Mouse (Mus musculus): ENCODE measurements at regions not wholly inside any gene's neighbourhood (a gene's known extent, or its start where the extent isn't known, plus 50 kb on each side); places are given as distances from the start of the nearest gene placed in this dataset.

GRCm38 (mm10) chr13:101895161-101895560 lies 127.1 kb upstream of the Pik3r1 start:
- H3K27me3 ChIP-seq (ENCODE audit: insufficient read depth, low read length): no peaks in the 10 kb centered on the region
- H3K4me3 ChIP-seq (replicated peaks; ENCODE audit: low read length): no peak overlapping the region
- H3K9me3 ChIP-seq (ENCODE audit: low read length): no peaks in the 10 kb centered on the region
- H3K4me1 ChIP-seq (replicated peaks; ENCODE audit: low read depth, low read length): no peaks in the 10 kb centered on the region
- TF ChIP-seq CTCF (conservative IDR thresholded peaks at IDR 0.05; ENCODE audit: low read length): no peak
- no peak for TF ChIP-seq NANOG (IDR thresholded peaks at IDR 0.05; ENCODE audit: borderline replicate concordance, low read length)
- TF ChIP-seq POU5F1 (IDR thresholded peaks at IDR 0.05; ENCODE audit: borderline replicate concordance, low read length): no peak
- no peaks in the 10 kb centered on the region for H3K36me3 ChIP-seq (ENCODE audit: insufficient read depth, low read length)

DNA sequence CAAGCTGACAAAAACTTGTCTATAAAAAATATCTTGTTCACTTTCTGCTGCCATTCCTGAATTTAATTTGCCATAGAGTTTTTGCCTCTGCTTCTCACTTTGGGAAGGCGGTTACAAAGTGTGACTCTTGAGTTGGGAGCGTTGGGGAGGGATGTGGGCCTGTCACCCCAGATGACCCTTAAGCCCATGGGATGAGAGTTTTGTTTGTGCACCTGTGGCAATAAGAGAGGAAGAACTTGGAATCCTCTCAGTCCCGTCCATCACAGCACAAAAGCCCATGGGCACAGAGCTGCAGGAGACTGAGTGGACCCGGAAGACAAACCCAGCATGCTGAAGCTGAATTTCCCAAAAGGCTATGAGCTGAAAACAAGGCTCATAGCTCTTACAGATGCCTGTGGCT lies 127.7 kb upstream of the Pik3r1 start:
- TF ChIP-seq CTCF (conservative IDR thresholded peaks at IDR 0.05; ENCODE audit: low read length) (no peak), NANOG (IDR thresholded peaks at IDR 0.05; ENCODE audit: borderline replicate concordance, low read length) (no peak), POU5F1 (IDR thresholded peaks at IDR 0.05; ENCODE audit: borderline replicate concordance, low read length) (no peak)
- H3K9me3 ChIP-seq (ENCODE audit: low read length): no peaks in the 10 kb centered on the region
- H3K4me1 ChIP-seq (replicated peaks; ENCODE audit: low read depth, low read length): no peaks in the 10 kb centered on the region

GRCm38 (mm10) chr13:101896946-101897345 lies 128.9 kb upstream of the Pik3r1 start:
- Histone ChIP-seq H3K36me3 (ENCODE audit: insufficient read depth, low read length) (no peaks in the 10 kb centered on the region), H3K4me1 (replicated peaks; ENCODE audit: low read depth, low read length) (no peaks in the 10 kb centered on the region), H3K27me3 (ENCODE audit: insufficient read depth, low read length) (no peaks in the 10 kb centered on the region), H3K4me3 (replicated peaks; ENCODE audit: low read length) (no peak overlapping the region), H3K9me3 (ENCODE audit: low read length) (no peaks in the 10 kb centered on the region)
- TF ChIP-seq NANOG (IDR thresholded peaks at IDR 0.05; ENCODE audit: borderline replicate concordance, low read length) (no peak), CTCF (conservative IDR thresholded peaks at IDR 0.05; ENCODE audit: low read length) (no peak), POU5F1 (IDR thresholded peaks at IDR 0.05; ENCODE audit: borderline replicate concordance, low read length) (no peak)

More for the DNA sequence above, 127.7 kb upstream of the Pik3r1 start:
- Histone ChIP-seq H3K4me3 (replicated peaks; ENCODE audit: low read length) (no peak overlapping the region), H3K36me3 (ENCODE audit: insufficient read depth, low read length) (no peaks in the 10 kb centered on the region), H3K27me3 (ENCODE audit: insufficient read depth, low read length) (no peaks in the 10 kb centered on the region)

GRCm38 (mm10) chr13:101902213-101902612 lies 134.2 kb upstream of the Pik3r1 start:
- H3K4me1 ChIP-seq (replicated peaks; ENCODE audit: low read depth, low read length): no peaks in the 10 kb centered on the region
- TF ChIP-seq CTCF (conservative IDR thresholded peaks at IDR 0.05; ENCODE audit: low read length) (no peak), NANOG (IDR thresholded peaks at IDR 0.05; ENCODE audit: borderline replicate concordance, low read length) (no peak), POU5F1 (IDR thresholded peaks at IDR 0.05; ENCODE audit: borderline replicate concordance, low read length) (no peak)
- no peaks in the 10 kb centered on the region for H3K9me3 ChIP-seq (ENCODE audit: low read length)
- H3K4me3 ChIP-seq (replicated peaks; ENCODE audit: low read length): no peak overlapping the region
- H3K27me3 ChIP-seq (ENCODE audit: insufficient read depth, low read length): no peaks in the 10 kb centered on the region
- no peaks in the 10 kb centered on the region for H3K36me3 ChIP-seq (ENCODE audit: insufficient read depth, low read length)

GRCm38 (mm10) chr13:101905909-101906676 lies 138.1 kb upstream of the Pik3r1 start:
- no peaks in the 10 kb centered on the region for H3K36me3 ChIP-seq (ENCODE audit: insufficient read depth, low read length)
- no peaks in the 10 kb centered on the region for H3K4me1 ChIP-seq (replicated peaks; ENCODE audit: low read depth, low read length)
- H3K27me3 ChIP-seq (ENCODE audit: insufficient read depth, low read length): no peaks in the 10 kb centered on the region
- no peak overlapping the region for H3K4me3 ChIP-seq (replicated peaks; ENCODE audit: low read length)
- no peak for TF ChIP-seq POU5F1 (IDR thresholded peaks at IDR 0.05; ENCODE audit: borderline replicate concordance, low read length)
- no peak for TF ChIP-seq CTCF (conservative IDR thresholded peaks at IDR 0.05; ENCODE audit: low read length)
- no peak for TF ChIP-seq NANOG (IDR thresholded peaks at IDR 0.05; ENCODE audit: borderline replicate concordance, low read length)
- H3K9me3 ChIP-seq (ENCODE audit: low read length): no peaks in the 10 kb centered on the region

DNA sequence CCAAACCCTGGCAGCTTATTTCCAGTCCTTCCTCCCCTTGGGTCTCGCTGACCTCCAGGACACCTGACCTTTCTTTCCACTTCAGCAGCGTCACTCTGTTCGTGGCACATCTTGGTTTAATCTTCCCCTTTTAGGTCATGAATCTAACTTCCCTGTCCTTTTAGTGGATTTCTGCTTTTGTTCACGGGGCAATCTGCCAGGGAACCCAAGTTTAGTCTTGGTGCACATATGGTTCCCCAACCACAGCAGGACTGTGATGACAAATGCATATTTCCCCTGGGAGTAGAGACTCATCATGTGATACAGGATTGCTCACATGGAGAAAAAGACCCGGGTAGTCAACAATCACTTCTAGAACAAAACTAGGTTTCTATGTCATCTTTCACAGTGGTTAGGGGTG lies 141.0 kb upstream of the Pik3r1 start:
- no peak overlapping the region for H3K4me3 ChIP-seq (replicated peaks; ENCODE audit: low read length)
- TF ChIP-seq POU5F1 (IDR thresholded peaks at IDR 0.05; ENCODE audit: borderline replicate concordance, low read length): no peak
- no peak for TF ChIP-seq CTCF (conservative IDR thresholded peaks at IDR 0.05; ENCODE audit: low read length)
- no peak for TF ChIP-seq NANOG (IDR thresholded peaks at IDR 0.05; ENCODE audit: borderline replicate concordance, low read length)
- no peaks in the 10 kb centered on the region for H3K4me1 ChIP-seq (replicated peaks; ENCODE audit: low read depth, low read length)

DNA sequence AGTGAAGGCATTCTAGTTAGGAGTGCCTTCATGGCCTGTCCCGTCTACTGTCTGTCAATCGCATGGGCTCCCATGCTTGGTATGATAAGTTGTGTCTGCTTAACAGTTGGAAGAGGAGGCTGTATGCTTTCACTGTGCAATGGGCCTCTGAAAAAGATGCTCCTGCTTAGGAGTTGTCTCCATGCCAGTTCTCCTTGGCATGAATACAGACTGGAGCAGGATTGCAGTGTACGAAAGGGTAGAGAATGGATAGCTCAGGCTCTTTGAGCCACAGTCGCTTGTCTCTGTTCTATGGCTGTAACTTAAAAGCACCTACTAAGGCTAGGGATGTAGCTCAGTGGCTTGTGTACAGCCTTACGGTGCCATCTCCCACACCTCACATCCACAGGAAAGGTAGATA lies 142.7 kb upstream of the Pik3r1 start:
- Histone ChIP-seq H3K36me3 (ENCODE audit: insufficient read depth, low read length) (no peaks in the 10 kb centered on the region), H3K4me3 (replicated peaks; ENCODE audit: low read length) (no peak overlapping the region), H3K4me1 (replicated peaks; ENCODE audit: low read depth, low read length) (no peaks in the 10 kb centered on the region), H3K9me3 (ENCODE audit: low read length) (no peaks in the 10 kb centered on the region), H3K27me3 (ENCODE audit: insufficient read depth, low read length) (no peaks in the 10 kb centered on the region)
- TF ChIP-seq POU5F1 (IDR thresholded peaks at IDR 0.05; ENCODE audit: borderline replicate concordance, low read length): no peak
- no peak for TF ChIP-seq NANOG (IDR thresholded peaks at IDR 0.05; ENCODE audit: borderline replicate concordance, low read length)
- TF ChIP-seq CTCF (conservative IDR thresholded peaks at IDR 0.05; ENCODE audit: low read length): no peak

More for the DNA sequence above, 141.0 kb upstream of the Pik3r1 start:
- Histone ChIP-seq H3K9me3 (ENCODE audit: low read length) (no peaks in the 10 kb centered on the region), H3K36me3 (ENCODE audit: insufficient read depth, low read length) (no peaks in the 10 kb centered on the region), H3K27me3 (ENCODE audit: insufficient read depth, low read length) (no peaks in the 10 kb centered on the region)

GRCm38 (mm10) chr13:101914132-101914531 lies 146.1 kb upstream of the Pik3r1 start:
- Histone ChIP-seq H3K4me3 (replicated peaks; ENCODE audit: low read length) (no peak overlapping the region), H3K4me1 (replicated peaks; ENCODE audit: low read depth, low read length) (no peaks in the 10 kb centered on the region), H3K27me3 (ENCODE audit: insufficient read depth, low read length) (no peaks in the 10 kb centered on the region), H3K36me3 (ENCODE audit: insufficient read depth, low read length) (no peaks in the 10 kb centered on the region), H3K9me3 (ENCODE audit: low read length) (no peaks in the 10 kb centered on the region)
- no peak for TF ChIP-seq CTCF (conservative IDR thresholded peaks at IDR 0.05; ENCODE audit: low read length)
- no peak for TF ChIP-seq POU5F1 (IDR thresholded peaks at IDR 0.05; ENCODE audit: borderline replicate concordance, low read length)
- no peak for TF ChIP-seq NANOG (IDR thresholded peaks at IDR 0.05; ENCODE audit: borderline replicate concordance, low read length)

Data from E14TG2a.4 (cell line).